In genomic region chr6:37773294-37773693, GRCm38 (mm10) we compare ENCODE assay signal across 25 mouse cellular contexts.
"Had no signal": no experiment of that assay in that cellular context is flagged by ENCODE, and none has a peak within 500 bp of the region (broad histone marks: within the 10 kb centered on the region; RNA-seq: fewer than 3 reads in every experiment).

No protein-coding gene starts in this region.

- H3K36me3 ChIP-seq: heart, embryonic 10.5 days; heart, embryonic 12.5 days; hindbrain, embryonic 10.5 days; hindbrain, embryonic 12.5 days; intestine, embryonic 15.5 days; kidney, embryonic 15.5 days; limb, embryonic 13.5 days; limb, embryonic 15.5 days; liver, embryonic 12.5 days had no signal

- H3K27me3 ChIP-seq: heart, embryonic 12.5 days; hindbrain, embryonic 12.5 days; intestine, embryonic 15.5 days; kidney, embryonic 15.5 days; limb, embryonic 13.5 days; limb, embryonic 15.5 days; liver, embryonic 12.5 days had no signal

- ATAC-seq: hindbrain, embryonic 16.5 days; inflammation-experienced regulatory T-cells, adult 6 months; intestine, embryonic 15.5 days; intestine, postnatal 0 days; liver, embryonic 12.5 days had no signal

- H3K4me3 ChIP-seq: heart, embryonic 10.5 days; heart, embryonic 12.5 days; hindbrain, embryonic 10.5 days; hindbrain, embryonic 12.5 days; intestine, embryonic 15.5 days; kidney, embryonic 15.5 days; limb, embryonic 13.5 days; limb, embryonic 15.5 days; liver, embryonic 12.5 days had no signal

- H3K4me2 ChIP-seq: heart, embryonic 12.5 days; hindbrain, embryonic 12.5 days; hindbrain, embryonic 14.5 days; intestine, embryonic 15.5 days; kidney, embryonic 15.5 days; limb, embryonic 13.5 days; limb, embryonic 15.5 days; liver, embryonic 12.5 days had no signal

- H3K27ac ChIP-seq: heart, embryonic 10.5 days; hindbrain, embryonic 10.5 days; hindbrain, embryonic 12.5 days; hindbrain, embryonic 14.5 days; intestine, embryonic 15.5 days; kidney, embryonic 15.5 days; kidney, postnatal 0 days; limb, embryonic 13.5 days; limb, embryonic 15.5 days; liver, embryonic 12.5 days; liver, embryonic 14.5 days had no signal

- DNase-seq: gastrocnemius, postnatal 25 days; heart, postnatal 10 days; heart, postnatal 4 days; kidney, adult 18-20 months; kidney, adult 9 months; kidney, postnatal 14 days; kidney, postnatal 36 days; layer of hippocampus, adult 9-11 months; layer of hippocampus, postnatal 36 days; left cerebral cortex, postnatal 4 days had no signal

- H3K9ac ChIP-seq: heart, embryonic 12.5 days; hindbrain, embryonic 12.5 days; hindbrain, embryonic 14.5 days; intestine, embryonic 15.5 days; kidney, embryonic 15.5 days; limb, embryonic 13.5 days; limb, embryonic 15.5 days; liver, embryonic 12.5 days; liver, embryonic 14.5 days had no signal

- H3K9me3 ChIP-seq: heart, embryonic 10.5 days; hindbrain, embryonic 10.5 days; hindbrain, embryonic 12.5 days; intestine, embryonic 15.5 days; limb, embryonic 13.5 days; limb, embryonic 15.5 days; liver, embryonic 12.5 days had no signal

- H3K4me1 ChIP-seq: heart, embryonic 10.5 days; heart, embryonic 12.5 days; hindbrain, embryonic 10.5 days; hindbrain, embryonic 12.5 days; intestine, embryonic 15.5 days; kidney, embryonic 15.5 days; limb, embryonic 13.5 days; limb, embryonic 15.5 days; liver, embryonic 12.5 days had no signal
